Mouse (Mus musculus) myocyte (in vitro differentiated cells): ENCODE results near the gene Asah2.

Experiments
- CEBPB ChIP-seq: IDR thresholded peaks from 2 replicates; pipeline ENCODE4 v1.6.1; 2011; ENCODE audit warnings: mild to moderate bottlenecking, moderate library complexity; ENCODE audit not compliant: poor library complexity, insufficient read depth, severe bottlenecking
- MAX ChIP-seq: IDR thresholded peaks from one replicate; pipeline ENCODE4 v1.6.1; 2011; ENCODE audit warnings: low read depth, mild to moderate bottlenecking, control low read depth
- MYOD1 ChIP-seq, 3 experiments: IDR thresholded peaks; one replicate each; pipeline ENCODE4 v1.6.1; 2011; ENCODE audit warnings: control low read depth in 2 of 3, low read depth in 2 of 3, mild to moderate bottlenecking in 2 of 3, moderate library complexity in 1 of 3; ENCODE audit not compliant: insufficient read length in 2 of 3, control insufficient read depth in 1 of 3
- MYOG ChIP-seq, 3 experiments: IDR thresholded peaks; one replicate each; pipeline ENCODE4 v1.6.1; 2011; ENCODE audit warnings: control low read depth in 2 of 3, low read depth in 2 of 3, mild to moderate bottlenecking in 2 of 3; ENCODE audit not compliant: insufficient read length in 2 of 3, control insufficient read depth in 1 of 3, insufficient read depth in 1 of 3
- POLR2A ChIP-seq: IDR thresholded peaks from one replicate; pipeline ENCODE4 v1.6.1; 2011; ENCODE audit warnings: low read depth, mild to moderate bottlenecking, control low read depth, moderate library complexity; ENCODE audit not compliant: insufficient read length
- POLR2AphosphoS2 ChIP-seq: IDR thresholded peaks from one replicate; pipeline ENCODE4 v1.6.1; 2011; ENCODE audit warnings: low read depth, control low read depth; ENCODE audit not compliant: insufficient read length
- REST ChIP-seq: IDR thresholded peaks from one replicate; pipeline ENCODE4 v1.6.1; 2011; ENCODE audit warnings: mild to moderate bottlenecking, control low read depth, moderate library complexity; ENCODE audit not compliant: insufficient read depth, insufficient read length
- SRF ChIP-seq: IDR thresholded peaks from one replicate; pipeline ENCODE4 v1.6.1; 2011; ENCODE audit warnings: low read depth; ENCODE audit not compliant: control insufficient read depth, insufficient read length
- TCF12 ChIP-seq: IDR thresholded peaks from one replicate; pipeline ENCODE4 v1.6.1; 2011; ENCODE audit warnings: mild to moderate bottlenecking, control low read depth; ENCODE audit not compliant: poor library complexity, insufficient read depth, severe bottlenecking
- USF1 ChIP-seq: IDR thresholded peaks from one replicate; pipeline ENCODE4 v1.6.1; 2011; ENCODE audit warnings: low read depth, mild to moderate bottlenecking, control low read depth, moderate library complexity

DNA sequence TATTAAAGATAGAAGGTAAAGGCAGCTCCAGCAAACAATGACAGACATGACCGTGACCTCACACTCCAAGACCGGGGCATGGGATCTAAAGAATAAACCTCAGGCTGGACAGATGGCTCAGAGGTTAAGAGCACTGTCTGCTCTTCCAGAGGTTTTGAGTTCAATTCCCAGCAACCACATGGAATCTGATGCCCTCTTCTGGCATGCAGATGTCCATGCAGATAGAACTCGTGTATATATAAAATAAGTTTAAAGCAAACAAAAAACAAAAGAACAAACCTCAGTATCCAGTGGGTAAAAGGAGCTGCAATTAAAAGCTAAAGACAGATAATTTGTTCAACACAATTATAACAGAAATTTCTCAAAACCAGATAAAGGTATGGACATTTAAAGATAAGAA, 9.4 kb downstream of the Asah2 start:
- TF ChIP-seq SRF (no peak), MAX (no peak), POLR2A (no peak), MYOD1 (IDR thresholded peaks at IDR 0.05; ENCODE audit: control insufficient read depth in 1 of 3, insufficient read length in 2 of 3, low read depth in 2 of 3) (no peak), POLR2AphosphoS2 (no peak), MYOG (IDR thresholded peaks at IDR 0.05; ENCODE audit: control insufficient read depth in 1 of 3, insufficient read depth in 1 of 3, insufficient read length in 2 of 3, low read depth in 2 of 3) (no peak), TCF12 (no peak), CEBPB (no peak), REST (no peak), USF1 (no peak)
